Mouse (Mus musculus): ENCODE measurements around the gene Kif3c. TPM values are rescaled to one million over a fixed set of nuclear protein-coding genes. Genes with fewer than 3 reads are reported as not detected.

Gene Kif3c
- polyA plus RNA-seq (2015; fragmentation: Nextera tagmentation; extraction: Ambion mirVana), result 11.8 and 12.0 TPM in 2 replicates

GRCm38 (mm10) chr12:3364508-3365448, at the start of gene Kif3c:
Kif3c (plus strand) TSS chr12:3365132.
- Histone ChIP-seq H3K27me3 (no peaks in the 10 kb centered on the region), H3K9ac (peak within 1 kb of the TSS; percentile 68), H3K4me3 (peak within 1 kb of the TSS; percentile 77), H3K4me1 (peaks cover 39% of the 10 kb centered on the region), H3K4me2 (peak within 1 kb of the TSS; percentile 94), H3K27ac (peak within 1 kb of the TSS; percentile 75), H3K36me3 (peaks cover 9% of the 10 kb centered on the region; the same call in 1 of the 2 replicates), H3K9me3 (no peaks in the 10 kb centered on the region)
- ATAC-seq (ENCODE audit: borderline replicate concordance, extremely low read depth, low FRiP score, low TSS enrichment), result peak; percentile 85
- WGBS, result 6% methylated on average over 46 of the region's 48 CpGs

- no peaks in the 10 kb centered on the region for H3K4me1 ChIP-seq
- H3K36me3 ChIP-seq, result no peaks in the 10 kb centered on the region
- no peak overlapping the region for H3K4me3 ChIP-seq
- H3K27me3 ChIP-seq, result no peaks in the 10 kb centered on the region
- ATAC-seq (ENCODE audit: borderline replicate concordance, extremely low read depth, low FRiP score, low TSS enrichment), result no peak
- no peaks in the 10 kb centered on the region for H3K9me3 ChIP-seq
- no peak overlapping the region for H3K9ac ChIP-seq
- H3K27ac ChIP-seq, result no peak overlapping the region
- H3K4me2 ChIP-seq, result no peak overlapping the region
- WGBS, result 18% methylated on average over 2 of the region's 2 CpGs
Measured at GRCm38 (mm10) chr12:3316083-3316482, 48.8 kb upstream of the Kif3c start.

GRCm38 (mm10) chr12:3316937-3317336, 48.0 kb upstream of the Kif3c start:
- Histone ChIP-seq H3K9me3 (no peaks in the 10 kb centered on the region), H3K4me1 (no peaks in the 10 kb centered on the region), H3K4me3 (no peak overlapping the region), H3K27me3 (no peaks in the 10 kb centered on the region), H3K9ac (no peak overlapping the region), H3K36me3 (no peaks in the 10 kb centered on the region), H3K27ac (no peak overlapping the region), H3K4me2 (no peak overlapping the region)
- ATAC-seq (ENCODE audit: borderline replicate concordance, extremely low read depth, low FRiP score, low TSS enrichment), result no peak
- WGBS, result 38% methylated on average over 3 of the region's 3 CpGs

GRCm38 (mm10) chr12:3319377-3319776, 45.6 kb upstream of the Kif3c start:
- Histone ChIP-seq H3K36me3 (no peaks in the 10 kb centered on the region), H3K9ac (no peak overlapping the region), H3K4me2 (no peak overlapping the region), H3K27me3 (no peaks in the 10 kb centered on the region), H3K9me3 (no peaks in the 10 kb centered on the region), H3K4me3 (no peak overlapping the region), H3K27ac (no peak overlapping the region), H3K4me1 (no peaks in the 10 kb centered on the region)
- no peak for ATAC-seq (ENCODE audit: borderline replicate concordance, extremely low read depth, low FRiP score, low TSS enrichment)
- 66% methylated on average over 4 of the region's 4 CpGs for WGBS

DNA sequence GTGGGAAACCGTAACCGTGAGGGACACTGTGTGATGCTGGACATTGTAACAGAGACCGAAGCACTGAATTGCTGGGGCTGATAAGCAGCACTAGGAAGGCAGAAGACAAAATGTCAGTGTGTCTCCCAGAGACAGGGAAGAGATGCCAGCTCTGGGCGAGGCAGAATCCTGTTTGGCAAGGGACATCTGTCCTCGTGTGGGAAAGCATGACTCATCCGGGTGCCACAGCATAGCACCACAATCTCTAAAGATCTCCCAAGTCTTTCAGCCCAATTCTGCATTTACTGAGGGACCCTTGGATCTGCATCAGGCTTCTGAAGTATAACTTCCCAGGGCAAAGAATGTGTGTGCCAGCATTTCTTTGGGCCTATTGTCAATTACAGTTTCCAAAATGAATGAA, 41.7 kb upstream of the Kif3c start:
- H3K9me3 ChIP-seq, result no peaks in the 10 kb centered on the region
- no peak overlapping the region for H3K27ac ChIP-seq
- H3K4me2 ChIP-seq, result no peak overlapping the region
- H3K36me3 ChIP-seq, result no peaks in the 10 kb centered on the region
- H3K9ac ChIP-seq, result no peak overlapping the region
- ATAC-seq (ENCODE audit: borderline replicate concordance, extremely low read depth, low FRiP score, low TSS enrichment), result no peak
- H3K27me3 ChIP-seq, result no peaks in the 10 kb centered on the region
- WGBS, result 66% methylated on average over 6 of the region's 6 CpGs
- no peaks in the 10 kb centered on the region for H3K4me1 ChIP-seq
- no peak overlapping the region for H3K4me3 ChIP-seq

GRCm38 (mm10) chr12:3325232-3325631, 39.7 kb upstream of the Kif3c start:
- 82% methylated on average over 2 of the region's 2 CpGs for WGBS
- no peak overlapping the region for H3K27ac ChIP-seq

GRCm38 (mm10) chr12:3329677-3330076, 35.3 kb upstream of the Kif3c start:
- Histone ChIP-seq H3K4me1 (no peaks in the 10 kb centered on the region), H3K4me2 (no peak overlapping the region), H3K27me3 (no peaks in the 10 kb centered on the region), H3K4me3 (no peak overlapping the region), H3K9ac (no peak overlapping the region), H3K27ac (no peak overlapping the region), H3K36me3 (no peaks in the 10 kb centered on the region), H3K9me3 (no peaks in the 10 kb centered on the region)
- 82% methylated on average over 4 of the region's 4 CpGs for WGBS
- ATAC-seq (ENCODE audit: borderline replicate concordance, extremely low read depth, low FRiP score, low TSS enrichment), result no peak

More at GRCm38 (mm10) chr12:3325232-3325631, 39.7 kb upstream of the Kif3c start:
- no peak overlapping the region for H3K4me3 ChIP-seq
- ATAC-seq (ENCODE audit: borderline replicate concordance, extremely low read depth, low FRiP score, low TSS enrichment), result no peak
- no peaks in the 10 kb centered on the region for H3K4me1 ChIP-seq
- no peak overlapping the region for H3K4me2 ChIP-seq
- no peaks in the 10 kb centered on the region for H3K27me3 ChIP-seq
- no peaks in the 10 kb centered on the region for H3K36me3 ChIP-seq
- no peak overlapping the region for H3K9ac ChIP-seq
- H3K9me3 ChIP-seq, result no peaks in the 10 kb centered on the region

DNA sequence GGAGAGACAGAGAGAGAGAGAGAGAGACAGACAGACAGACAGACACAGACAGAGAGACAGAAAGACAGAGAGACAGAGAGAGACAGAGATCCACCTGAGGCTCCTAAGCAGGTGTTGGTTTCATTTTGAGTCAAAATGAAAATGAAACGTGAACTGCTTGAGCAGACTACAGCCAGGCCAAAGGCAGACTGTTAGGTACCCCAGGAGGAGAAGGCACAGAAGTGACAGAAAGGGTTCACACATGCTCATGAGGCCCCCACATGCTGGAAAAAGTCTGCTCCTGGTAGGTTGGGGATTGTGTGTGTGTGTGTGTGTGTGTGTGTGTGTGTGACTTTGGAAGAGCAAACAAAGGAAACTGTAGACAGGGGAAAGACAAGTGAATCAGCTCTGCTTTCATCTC, 26.0 kb upstream of the Kif3c start:
- no peaks in the 10 kb centered on the region for H3K4me1 ChIP-seq
- no peaks in the 10 kb centered on the region for H3K9me3 ChIP-seq
- no peak overlapping the region for H3K4me3 ChIP-seq
- H3K4me2 ChIP-seq, result no peak overlapping the region
- no peak overlapping the region for H3K9ac ChIP-seq
- no peak overlapping the region for H3K27ac ChIP-seq
- H3K36me3 ChIP-seq, result no peaks in the 10 kb centered on the region
- H3K27me3 ChIP-seq, result no peaks in the 10 kb centered on the region
- no peak for ATAC-seq (ENCODE audit: borderline replicate concordance, extremely low read depth, low FRiP score, low TSS enrichment)
- 47% methylated on average over 1 of the region's 1 CpGs for WGBS

GRCm38 (mm10) chr12:3344155-3344554, 20.8 kb upstream of the Kif3c start:
- Histone ChIP-seq H3K27me3 (no peaks in the 10 kb centered on the region), H3K4me3 (no peak overlapping the region), H3K9me3 (no peaks in the 10 kb centered on the region), H3K9ac (no peak overlapping the region), H3K27ac (no peak overlapping the region), H3K4me2 (no peak overlapping the region), H3K36me3 (no peaks in the 10 kb centered on the region), H3K4me1 (no peaks in the 10 kb centered on the region)
- ATAC-seq (ENCODE audit: borderline replicate concordance, extremely low read depth, low FRiP score, low TSS enrichment), result no peak
- WGBS, result 86% methylated on average over 2 of the region's 2 CpGs

DNA sequence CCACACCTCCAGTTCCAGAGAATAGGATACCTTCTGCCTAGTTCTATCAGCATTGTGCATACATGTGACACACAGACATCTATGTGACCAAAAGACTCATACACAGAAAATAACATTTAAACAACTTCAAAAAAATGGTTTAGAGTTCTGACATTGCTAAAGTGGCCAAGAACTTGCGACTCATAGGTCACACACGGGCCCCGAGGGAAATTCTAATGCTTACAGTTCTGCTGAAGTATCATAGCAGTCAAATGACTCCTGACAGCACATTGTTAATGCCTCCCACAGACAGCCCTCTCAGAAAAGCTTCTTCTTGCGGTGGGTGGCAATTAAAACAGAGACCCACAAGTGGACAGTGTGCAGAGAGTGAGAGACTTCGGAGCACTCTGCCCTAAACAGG, 19.9 kb upstream of the Kif3c start:
- H3K9me3 ChIP-seq, result no peaks in the 10 kb centered on the region
- H3K4me2 ChIP-seq, result no peak overlapping the region
- no peak overlapping the region for H3K9ac ChIP-seq
- no peaks in the 10 kb centered on the region for H3K27me3 ChIP-seq
- H3K4me3 ChIP-seq, result no peak overlapping the region
- H3K27ac ChIP-seq, result no peak overlapping the region
- H3K4me1 ChIP-seq, result no peaks in the 10 kb centered on the region
- no peaks in the 10 kb centered on the region for H3K36me3 ChIP-seq
- no peak for ATAC-seq (ENCODE audit: borderline replicate concordance, extremely low read depth, low FRiP score, low TSS enrichment)
- WGBS, result 81% methylated on average over 5 of the region's 5 CpGs

DNA sequence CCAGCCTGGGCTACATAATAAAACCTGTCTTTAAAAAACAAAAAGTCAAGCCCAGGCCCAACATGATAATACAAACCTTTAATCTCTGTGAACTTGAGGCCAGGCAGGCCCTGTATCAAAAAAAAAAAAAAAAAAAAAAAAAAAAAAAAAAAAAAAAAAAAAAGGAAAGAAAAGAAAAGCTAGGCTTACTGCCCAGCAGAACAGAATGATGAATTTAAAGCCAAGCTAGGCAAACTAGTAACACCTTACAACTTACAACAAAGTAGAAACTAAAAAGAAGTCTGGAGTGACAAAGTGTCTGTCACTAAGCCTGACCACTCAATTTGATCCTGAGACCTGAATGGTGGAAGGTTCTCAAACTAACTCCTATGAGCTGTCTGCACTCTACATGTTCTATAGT, 17.2 kb upstream of the Kif3c start:
- H3K9ac ChIP-seq, result no peak overlapping the region
- no peak overlapping the region for H3K4me2 ChIP-seq
- H3K27me3 ChIP-seq, result no peaks in the 10 kb centered on the region
- no peaks in the 10 kb centered on the region for H3K9me3 ChIP-seq
- no peak overlapping the region for H3K27ac ChIP-seq
- no peak overlapping the region for H3K4me3 ChIP-seq
- no peaks in the 10 kb centered on the region for H3K36me3 ChIP-seq
- ATAC-seq (ENCODE audit: borderline replicate concordance, extremely low read depth, low FRiP score, low TSS enrichment), result no peak
- H3K4me1 ChIP-seq, result no peaks in the 10 kb centered on the region

- Histone ChIP-seq H3K9me3 (no peaks in the 10 kb centered on the region), H3K27ac (no peak overlapping the region), H3K4me2 (no peak overlapping the region), H3K4me1 (no peaks in the 10 kb centered on the region), H3K36me3 (no peaks in the 10 kb centered on the region), H3K9ac (no peak overlapping the region), H3K4me3 (no peak overlapping the region), H3K27me3 (no peaks in the 10 kb centered on the region)
- 73% methylated on average over 3 of the region's 3 CpGs for WGBS
- ATAC-seq (ENCODE audit: borderline replicate concordance, extremely low read depth, low FRiP score, low TSS enrichment), result no peak
Measured at GRCm38 (mm10) chr12:3349387-3349786, 15.5 kb upstream of the Kif3c start.
